Mouse (Mus musculus) left cerebral cortex, adult 11 months (tissue): ENCODE data around the gene Il12rb2.

ENCODE experiments used
- DNase-seq: peaks from one replicate; pipeline ENCODE4 v3.0.0; 2022; ENCODE audit warnings: low spot score

The Il12rb2 gene

GRCm38 (mm10) chr6:67292042-67292623 is 83.9 kb downstream of the Il12rb2 start:
- no peak for DNase-seq

- no peak for DNase-seq
These were observed 93.1 kb downstream of the Il12rb2 start for GRCm38 (mm10) chr6:67282897-67283296.

GRCm38 (mm10) chr6:67281614-67282197 is 94.3 kb downstream of the Il12rb2 start:
- DNase-seq: no peak

- DNase-seq: no peak
These were observed 98.0 kb downstream of the Il12rb2 start for GRCm38 (mm10) chr6:67277944-67278343.

- no peak for DNase-seq
These were observed 106.5 kb downstream of the Il12rb2 start for GRCm38 (mm10) chr6:67269459-67269858.

- no peak for DNase-seq
These were observed 107.0 kb downstream of the Il12rb2 start for GRCm38 (mm10) chr6:67268983-67269382.

- DNase-seq: no peak
These were observed 107.8 kb downstream of the Il12rb2 start for GRCm38 (mm10) chr6:67268245-67268612.

GRCm38 (mm10) chr6:67267408-67268244 is 108.4 kb downstream of the Il12rb2 start:
- no peak for DNase-seq

- peak; percentile 96 for DNase-seq
These were observed 109.2 kb downstream of the Il12rb2 start for GRCm38 (mm10) chr6:67266664-67267407.

GRCm38 (mm10) chr6:67266159-67266657 is 109.8 kb downstream of the Il12rb2 start:
- DNase-seq: peak; percentile 9

- no peak for DNase-seq
These were observed 111.1 kb downstream of the Il12rb2 start for GRCm38 (mm10) chr6:67264935-67265334.

GRCm38 (mm10) chr6:67251095-67251494 is 124.9 kb downstream of the Il12rb2 start:
- DNase-seq: no peak

GRCm38 (mm10) chr6:67244451-67244850 is 131.5 kb downstream of the Il12rb2 start:
- DNase-seq: no peak

- DNase-seq: no peak
These were observed 132.1 kb downstream of the Il12rb2 start for GRCm38 (mm10) chr6:67243765-67244420.
